8 mouse cellular contexts compared by ENCODE assay signal in the genomic region with DNA sequence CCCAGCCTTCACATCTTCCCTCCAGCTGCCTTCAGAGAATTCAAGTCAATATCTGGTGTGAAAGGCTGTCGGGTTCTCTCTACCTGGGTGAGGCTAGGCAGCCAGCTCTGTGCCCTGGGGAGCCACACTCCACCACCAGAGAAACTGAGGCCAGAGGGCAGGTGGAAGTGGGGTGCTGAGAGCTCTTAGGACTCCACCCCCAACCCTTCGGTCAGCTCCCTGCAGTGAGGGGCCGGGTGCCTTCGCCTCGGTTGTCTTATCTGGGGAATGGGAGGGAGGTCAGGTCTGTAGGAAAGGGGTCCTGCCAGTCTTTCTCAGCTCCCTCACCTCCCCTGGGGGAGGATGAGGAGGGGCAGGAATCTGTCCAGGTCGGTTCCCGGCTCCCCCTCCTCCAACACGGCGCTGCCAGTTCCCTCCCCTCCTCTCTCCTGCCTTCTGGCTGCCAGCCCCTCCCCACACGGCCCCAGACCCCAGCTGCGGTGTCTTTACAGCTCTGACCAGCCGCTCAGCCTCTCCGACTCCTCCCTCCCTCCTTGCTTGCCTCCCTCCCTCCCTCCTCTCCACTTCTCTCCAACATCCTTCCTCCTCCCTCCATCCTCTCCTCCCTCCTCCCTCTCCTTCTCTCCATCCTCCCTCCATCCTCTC.
DNase-seq lines count a peak whose midpoint lies in the region; ATAC-seq and TF ChIP-seq lines count a peak whose summit lies in the region.

No protein-coding gene starts in this region.

- no peaks in the 10 kb centered on the region for H3K36me3 ChIP-seq in heart, postnatal 0 days (replicated peaks; ENCODE audit: control insufficient read depth, insufficient read depth, low read length)
- H3K36me3 ChIP-seq in limb, embryonic 10.5 days: no peaks in the 10 kb centered on the region
- H3K36me3 ChIP-seq in midbrain, embryonic 14.5 days (ENCODE audit: control insufficient read depth, insufficient read depth, low read length): no peaks in the 10 kb centered on the region

- no peak for TF ChIP-seq EP300 in heart, postnatal 0 days (IDR thresholded peaks at IDR 0.05; ENCODE audit: low read depth)

- H3K4me3 ChIP-seq in heart, postnatal 0 days (ENCODE audit: low read depth, low read length): no peak overlapping the region
- H3K4me3 ChIP-seq in limb, embryonic 10.5 days: peak overlapping the region; percentile 55
- peak overlapping the region; percentile 7; the same call in 1 of the 2 replicates for H3K4me3 ChIP-seq in midbrain, embryonic 14.5 days (replicated peaks; ENCODE audit: low read depth, low read length)

- WGBS in heart, postnatal 0 days: 12% methylated on average over 13 of the region's 13 CpGs
- WGBS in limb, embryonic 10.5 days: under 1% methylated on average over 13 of the region's 13 CpGs
- WGBS in midbrain, embryonic 14.5 days: 1% methylated on average over 12 of the region's 13 CpGs

- ATAC-seq in CD4-positive, CD25-positive, alpha-beta regulatory T cell, adult 4 months: peak; percentile 17
- ATAC-seq in heart, postnatal 0 days (ENCODE audit: insufficient read depth, low read depth): peak; percentile 34
- peak; percentile 87 for ATAC-seq in midbrain, embryonic 14.5 days (ENCODE audit: low FRiP score, low TSS enrichment)

- peak; percentile 53 to 56 for DNase-seq in adrenal gland, adult 18-20 months (ENCODE audit: low spot score in 2 of 2)
- DNase-seq in adrenal gland, adult 8-10 months: no peak
- peak; percentile 90 for DNase-seq in embryo, embryonic 9.5 days (ENCODE audit: extremely low spot score)
- DNase-seq in heart, postnatal 0 days (ENCODE audit: low spot score): no peak
- DNase-seq in limb, embryonic 10.5 days (ENCODE audit: low spot score): peak; percentile 89
- peak; percentile 89 for DNase-seq in midbrain, embryonic 14.5 days
- peak; percentile 42 to 49 for DNase-seq in thymus, postnatal 10 days (ENCODE audit: low spot score in 2 of 2)

- H3K9ac ChIP-seq in heart, postnatal 0 days (replicated peaks; ENCODE audit: low read depth, low read length): 0 out of 2 replicates have a peak overlapping the region, but pooled peaks have one; percentile 2
- H3K9ac ChIP-seq in midbrain, embryonic 14.5 days (replicated peaks; ENCODE audit: low read length): peak overlapping the region; percentile 43; the same call in 1 of the 2 replicates

- H3K9me3 ChIP-seq in heart, postnatal 0 days (replicated peaks; ENCODE audit: control insufficient read depth, low read length): no peaks in the 10 kb centered on the region
- H3K9me3 ChIP-seq in limb, embryonic 10.5 days (replicated peaks): no peaks in the 10 kb centered on the region
- no peaks in the 10 kb centered on the region for H3K9me3 ChIP-seq in midbrain, embryonic 14.5 days (ENCODE audit: control insufficient read depth, low read length)

- H3K4me1 ChIP-seq in heart, postnatal 0 days (ENCODE audit: control insufficient read depth, insufficient read depth): peaks cover 32% of the 10 kb centered on the region
- peaks cover 74% of the 10 kb centered on the region for H3K4me1 ChIP-seq in limb, embryonic 10.5 days
- peaks cover 46% of the 10 kb centered on the region for H3K4me1 ChIP-seq in midbrain, embryonic 14.5 days (ENCODE audit: control insufficient read depth, insufficient read depth, low read length)

- H3K27me3 ChIP-seq in heart, postnatal 0 days (ENCODE audit: control insufficient read depth, insufficient read depth, low read length): no peaks in the 10 kb centered on the region
- H3K27me3 ChIP-seq in limb, embryonic 10.5 days (ENCODE audit: low read depth, poor library complexity, severe bottlenecking): no peaks in the 10 kb centered on the region
- H3K27me3 ChIP-seq in midbrain, embryonic 14.5 days (ENCODE audit: control insufficient read depth, insufficient read depth, low read length): no peaks in the 10 kb centered on the region

- no peak for TF ChIP-seq CTCF in heart, postnatal 0 days (IDR thresholded peaks at IDR 0.05; ENCODE audit: low read depth)

- H3K27ac ChIP-seq in heart, postnatal 0 days (ENCODE audit: low read depth): peak overlapping the region; percentile 75
- H3K27ac ChIP-seq in limb, embryonic 10.5 days: peak overlapping the region; percentile 98
- H3K27ac ChIP-seq in midbrain, embryonic 14.5 days (replicated peaks; ENCODE audit: low read depth, low read length): peak overlapping the region; percentile 99

- peak overlapping the region; percentile 77; the same call in 1 of the 2 replicates for H3K4me2 ChIP-seq in heart, postnatal 0 days (ENCODE audit: low read depth, low read length)
- H3K4me2 ChIP-seq in midbrain, embryonic 14.5 days (ENCODE audit: low read length): peak overlapping the region; percentile 62

Comparison
In these comparisons a context has a peak if more than half of its experiments do, and no peak if none do; other contexts are left out.
1. DNase-seq: peak in adrenal gland, adult 18-20 months (2 of 2), embryo, embryonic 9.5 days (single experiment), limb, embryonic 10.5 days (single experiment), midbrain, embryonic 14.5 days (single experiment) and thymus, postnatal 10 days (2 of 2); none in adrenal gland, adult 8-10 months (single experiment) and heart, postnatal 0 days (single experiment).
2. ATAC-seq: peak in every context shown above with its lines; median percentile 87 in midbrain, embryonic 14.5 days; 34 in heart, postnatal 0 days; 17 in CD4-positive, CD25-positive, alpha-beta regulatory T cell, adult 4 months.
3. Peak in every context shown above with its lines, with median percentiles within 50 percentile points of each other: H3K27ac ChIP-seq.